Mouse (Mus musculus) bone marrow macrophage, adult 2 months (primary cell): Measurements from ENCODE around the gene Trappc3.

Experiments used
- CTCF ChIP-seq: IDR thresholded peaks from 2 replicates; pipeline ENCODE4 v1.5.1; 2012; ENCODE audit warnings: low read depth, mild to moderate bottlenecking, low read length, moderate library complexity
- POLR2A ChIP-seq: IDR thresholded peaks from 2 replicates; pipeline ENCODE4 v1.6.1; 2012; ENCODE audit warnings: mild to moderate bottlenecking, low read depth, low read length, borderline replicate concordance

DNA sequence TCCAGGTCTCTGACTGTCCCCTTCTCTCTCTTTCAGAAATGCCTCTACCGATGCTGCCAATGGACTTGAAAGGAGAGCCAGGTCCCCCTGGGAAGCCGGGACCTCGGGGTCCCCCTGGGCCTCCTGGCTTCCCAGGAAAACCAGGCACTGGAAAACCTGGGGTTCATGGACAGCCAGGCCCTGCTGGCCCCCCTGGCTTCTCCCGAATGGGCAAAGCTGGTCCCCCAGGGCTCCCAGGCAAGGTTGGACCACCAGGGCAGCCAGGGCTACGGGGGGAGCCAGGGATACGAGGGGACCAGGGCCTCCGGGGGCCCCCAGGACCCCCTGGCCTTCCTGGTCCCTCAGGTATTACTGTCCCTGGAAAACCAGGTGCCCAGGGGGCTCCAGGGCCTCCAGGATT is 48.2 kb downstream of the Trappc3 start:
- TF ChIP-seq CTCF (no peak), POLR2A (no peak)
